Mouse (Mus musculus) CH12.LX (cell line): Measurements from ENCODE around the gene Dnajc16.
A peak's percentile ranks its signal among the peaks of the same experiment; 100 is the strongest.

Experiments used
- BHLHE40 ChIP-seq: IDR thresholded peaks from 2 replicates; pipeline ENCODE4 v1.6.1; 2011; ENCODE audit warnings: mild to moderate bottlenecking, low read depth, low read length, improper control_type of control experiment
- CHD2 ChIP-seq: IDR thresholded peaks from 2 replicates; pipeline ENCODE4 v1.6.1; 2011; ENCODE audit warnings: low read length, improper control_type of control experiment
- CTCF ChIP-seq, 2 experiments: IDR thresholded peaks in 1 of 2; conservative IDR thresholded peaks in 1 of 2; 2 replicates each; pipeline ENCODE4 v1.5.1; 2011 to 2012; ENCODE audit warnings: low read depth in 2 of 2, low read length in 2 of 2, improper control_type of control experiment in 1 of 2, inconsistent platforms in 1 of 2, mild to moderate bottlenecking in 1 of 2, moderate library complexity in 1 of 2
- E2F4 ChIP-seq: IDR thresholded peaks from 2 replicates; pipeline ENCODE4 v1.6.1; 2011; ENCODE audit warnings: low read depth, low read length, improper control_type of control experiment; ENCODE audit not compliant: insufficient replicate concordance
- MAX ChIP-seq: IDR thresholded peaks from 2 replicates; pipeline ENCODE4 v1.6.1; 2011; ENCODE audit warnings: low read length, improper control_type of control experiment
- NRF1 ChIP-seq: IDR thresholded peaks from 2 replicates; pipeline ENCODE4 v1.6.1; 2014; ENCODE audit warnings: low read depth, mild to moderate bottlenecking, inconsistent platforms, low read length, improper control_type of control experiment, moderate library complexity
- PAX5 ChIP-seq: IDR thresholded peaks from 2 replicates; pipeline ENCODE4 v1.6.1; 2012; ENCODE audit warnings: low read length, inconsistent platforms, mixed read lengths
- POLR2A ChIP-seq: IDR thresholded peaks from 2 replicates; pipeline ENCODE4 v1.6.1; 2011; ENCODE audit warnings: low read depth, mild to moderate bottlenecking, improper control_type of control experiment, low read length
- TBP ChIP-seq: conservative IDR thresholded peaks from 2 replicates; pipeline ENCODE4 v1.6.1; 2011; ENCODE audit warnings: low read depth, low read length, improper control_type of control experiment
- ZKSCAN1 ChIP-seq: IDR thresholded peaks from 2 replicates; pipeline ENCODE4 v1.6.1; 2012; ENCODE audit warnings: low read depth, inconsistent platforms, low read length, improper control_type of control experiment, borderline replicate concordance
- ZNF384 ChIP-seq: IDR thresholded peaks from 2 replicates; pipeline ENCODE4 v1.6.1; 2012; ENCODE audit warnings: low read depth, low read length, improper control_type of control experiment, inconsistent platforms

DNA sequence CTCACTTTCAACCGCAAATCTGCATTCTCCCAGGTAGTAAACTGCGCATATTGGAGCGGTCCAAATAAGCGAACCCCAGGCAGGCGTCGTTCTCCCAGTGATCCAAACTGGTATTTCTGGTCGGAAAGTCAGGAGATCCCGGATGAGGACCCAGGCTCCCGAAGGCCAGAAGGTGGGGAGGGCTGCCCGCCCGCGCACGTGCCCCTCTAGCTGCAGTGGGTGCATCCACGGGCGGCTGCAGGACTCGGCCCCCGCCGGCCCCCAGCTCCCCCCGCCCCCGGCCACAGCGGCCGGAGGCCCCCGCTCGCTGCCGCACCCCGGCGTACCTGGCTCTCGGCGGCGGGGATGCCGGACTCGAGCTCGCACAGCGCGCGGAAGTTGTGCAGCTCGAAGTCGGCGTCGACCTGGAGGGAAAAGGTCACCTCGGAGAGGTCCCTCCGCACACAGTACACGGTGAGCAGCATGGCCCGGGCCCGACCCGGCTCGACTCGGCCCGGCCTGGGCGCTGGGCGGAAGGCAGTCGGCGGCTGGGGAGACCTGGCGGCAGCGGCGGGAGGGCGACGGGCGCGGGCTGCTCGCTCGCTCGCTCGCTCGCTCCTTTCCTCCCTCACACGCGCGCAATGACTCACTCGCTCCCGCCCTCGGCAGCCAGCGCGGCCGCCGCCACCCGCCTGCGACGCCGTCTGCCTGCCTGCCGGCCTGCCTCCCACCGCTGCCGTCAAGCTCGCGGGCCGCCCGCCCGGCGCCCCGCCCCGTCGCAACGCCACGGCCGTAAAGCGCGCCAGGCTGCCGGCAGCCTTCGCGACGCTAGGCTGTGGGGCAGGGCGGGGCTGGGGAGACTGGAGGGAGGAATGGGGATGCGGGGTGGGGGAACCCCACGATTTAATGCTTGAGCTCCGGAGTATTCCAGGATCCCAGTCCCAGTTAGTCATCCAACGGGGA lies 67.7 kb downstream of the Dnajc16 start, which contains the start of gene Ddi2:
- TF ChIP-seq POLR2A (peak; percentile 74), ZNF384 (no peak), E2F4 (no peak), CTCF (conservative IDR thresholded peaks at IDR 0.05 in 1 of 2, IDR thresholded peaks at IDR 0.05 in 1 of 2; ENCODE audit: low read depth in 2 of 2, low read length in 2 of 2) (no peak), PAX5 (no peak), MAX (no peak), BHLHE40 (peak; percentile 68), ZKSCAN1 (no peak), NRF1 (peak; percentile 42; the same call in 1 of the 2 replicates), CHD2 (no peak), TBP (0 out of 2 replicates have a peak, but pooled peaks have one; percentile 22)
